Mouse (Mus musculus): ENCODE data around the gene Cux1.

Cux1 gene

GRCm38 (mm10) chr5:136241161-136241560, 326.1 kb downstream of the Cux1 start:
- DNase-seq: no peak

- no peak for DNase-seq
Measured at GRCm38 (mm10) chr5:136240381-136240780, 326.9 kb downstream of the Cux1 start.

GRCm38 (mm10) chr5:136237607-136238006, 329.7 kb downstream of the Cux1 start:
- DNase-seq: no peak

- DNase-seq: no peak
Measured at GRCm38 (mm10) chr5:136236611-136237010, 330.7 kb downstream of the Cux1 start.

GRCm38 (mm10) chr5:136230348-136231035, 336.8 kb downstream of the Cux1 start:
- DNase-seq: no peak

- DNase-seq: no peak
Measured at GRCm38 (mm10) chr5:136226246-136226876, 340.9 kb downstream of the Cux1 start.

GRCm38 (mm10) chr5:136218585-136218984, 348.7 kb downstream of the Cux1 start:
- DNase-seq: no peak

- no peak for DNase-seq
Measured at GRCm38 (mm10) chr5:136217932-136218381, 349.3 kb downstream of the Cux1 start.

- peak; percentile 43 for DNase-seq
Measured at GRCm38 (mm10) chr5:136217004-136217665, 350.2 kb downstream of the Cux1 start.

GRCm38 (mm10) chr5:136215958-136216357, 351.3 kb downstream of the Cux1 start:
- DNase-seq: peak; percentile 57

- no peak for DNase-seq
Measured at GRCm38 (mm10) chr5:136215211-136215610, 352.1 kb downstream of the Cux1 start.

GRCm38 (mm10) chr5:136213716-136214115, 353.6 kb downstream of the Cux1 start:
- DNase-seq: peak; percentile 44

- DNase-seq: no peak
Measured at GRCm38 (mm10) chr5:136212716-136213115, 354.6 kb downstream of the Cux1 start.

- peak; percentile 47 for DNase-seq
Measured at GRCm38 (mm10) chr5:136211341-136212102, 355.8 kb downstream of the Cux1 start.

- no peak for DNase-seq
Measured at GRCm38 (mm10) chr5:136210549-136210948, 356.7 kb downstream of the Cux1 start.

GRCm38 (mm10) chr5:136201832-136202231, 365.5 kb downstream of the Cux1 start:
- peak; percentile 81 for DNase-seq

- DNase-seq: peak; percentile 32
Measured at GRCm38 (mm10) chr5:136199526-136199925, 367.8 kb downstream of the Cux1 start.

GRCm38 (mm10) chr5:136198474-136199391, 368.6 kb downstream of the Cux1 start, which contains the start of gene Prkrip1:
Gene Prkrip1, minus strand, starts transcription at chr5:136198963.
- DNase-seq: peak; percentile 91
